Mouse (Mus musculus) MEL (cell line): ENCODE data around the gene Btaf1.

Source experiments
- CTCF ChIP-seq, 3 experiments: IDR thresholded peaks in 2 of 3; conservative IDR thresholded peaks in 1 of 3; 2 replicates each; pipeline ENCODE4 v1.5.1; 2011 to 2012; ENCODE audit warnings: low read length in 3 of 3, low read depth in 2 of 3, mild to moderate bottlenecking in 2 of 3, improper control_type of control experiment in 1 of 3, inconsistent platforms in 1 of 3, mixed read lengths in 1 of 3, moderate library complexity in 1 of 3; ENCODE audit not compliant: control insufficient read depth in 1 of 3, insufficient read depth in 1 of 3, poor library complexity in 1 of 3, severe bottlenecking in 1 of 3
- EP300 ChIP-seq, 2 experiments: IDR thresholded peaks; 2 replicates each; pipeline ENCODE4 v1.6.1; 2011; ENCODE audit warnings: improper control_type of control experiment in 2 of 2, low read length in 2 of 2, low read depth in 1 of 2, mild to moderate bottlenecking in 1 of 2
- GATA1 ChIP-seq: IDR thresholded peaks from 2 replicates; pipeline ENCODE4 v1.6.1; 2011; ENCODE audit warnings: low read depth, low read length, improper control_type of control experiment
- POLR2A ChIP-seq, 2 experiments: IDR thresholded peaks; 2 replicates each; pipeline ENCODE4 v1.6.1; 2011 to 2012; ENCODE audit warnings: low read length in 2 of 2, mild to moderate bottlenecking in 2 of 2, control low read depth in 1 of 2, improper control_type of control experiment in 1 of 2, low read depth in 1 of 2, moderate library complexity in 1 of 2; ENCODE audit not compliant: control insufficient read depth in 1 of 2, insufficient read depth in 1 of 2, poor library complexity in 1 of 2
- POLR2AphosphoS2 ChIP-seq: IDR thresholded peaks from 2 replicates; pipeline ENCODE4 v1.6.1; 2011; ENCODE audit warnings: low read length, improper control_type of control experiment
- RCOR1 ChIP-seq: IDR thresholded peaks from 2 replicates; pipeline ENCODE4 v1.6.1; 2012; ENCODE audit warnings: low read depth, mild to moderate bottlenecking, inconsistent platforms, low read length, improper control_type of control experiment
- SIN3A ChIP-seq: IDR thresholded peaks from 2 replicates; pipeline ENCODE4 v1.6.1; 2012; ENCODE audit warnings: low read length, improper control_type of control experiment, inconsistent platforms
- USF1 ChIP-seq: IDR thresholded peaks from 2 replicates; pipeline ENCODE4 v1.6.1; 2014; ENCODE audit warnings: low read depth, mild to moderate bottlenecking, inconsistent platforms, low read length, improper control_type of control experiment, moderate library complexity
- USF2 ChIP-seq, 2 experiments: IDR thresholded peaks; 2 replicates each; pipeline ENCODE4 v1.6.1; 2011 to 2012; ENCODE audit warnings: improper control_type of control experiment in 2 of 2, low read length in 2 of 2, borderline replicate concordance in 1 of 2, inconsistent platforms in 1 of 2, low read depth in 1 of 2, mild to moderate bottlenecking in 1 of 2; ENCODE audit not compliant: insufficient read depth in 1 of 2

DNA sequence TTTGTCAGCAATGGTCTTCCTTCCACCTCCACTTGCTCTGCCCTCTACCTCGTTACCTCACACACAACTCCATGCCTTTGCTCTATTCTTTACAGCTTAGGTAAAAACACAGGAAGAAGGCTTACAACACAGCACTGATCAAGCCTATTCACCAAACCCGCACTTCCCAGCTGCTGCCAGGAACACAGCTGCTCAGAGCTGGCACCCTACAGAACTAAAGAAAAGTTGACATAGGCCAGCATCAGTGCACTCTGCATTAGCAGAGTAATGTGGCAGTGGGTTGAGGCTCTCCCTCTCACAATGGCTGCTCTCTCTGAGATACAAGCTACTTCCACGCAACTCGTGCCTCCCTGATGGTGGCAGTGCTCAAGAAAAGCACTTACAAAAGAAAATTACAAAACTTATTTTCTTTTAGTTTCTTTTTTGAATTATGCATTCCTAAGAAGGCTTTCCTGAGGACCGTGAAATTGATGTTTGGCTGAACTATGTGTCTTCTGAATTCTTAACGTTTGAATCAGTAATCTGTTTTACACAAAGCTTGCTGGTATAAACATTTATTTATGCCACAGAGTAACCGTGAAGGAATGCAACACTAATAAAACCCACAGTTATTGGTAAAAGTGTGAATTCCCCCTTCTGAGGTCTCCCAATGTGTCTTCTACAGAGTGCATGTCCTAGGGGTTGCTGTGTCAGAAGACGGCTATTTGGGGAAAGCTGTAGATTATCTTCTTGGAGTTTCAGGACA lies 131.5 kb downstream of the Btaf1 start:
- no peak for TF ChIP-seq EP300 (IDR thresholded peaks at IDR 0.05; ENCODE audit: low read depth in 1 of 2, low read length in 2 of 2)
- TF ChIP-seq POLR2A (IDR thresholded peaks at IDR 0.05; ENCODE audit: control insufficient read depth in 1 of 2, insufficient read depth in 1 of 2, low read depth in 1 of 2, low read length in 2 of 2, poor library complexity in 1 of 2): no peak
- no peak for TF ChIP-seq GATA1
- TF ChIP-seq CTCF (IDR thresholded peaks at IDR 0.05 in 2 of 3, conservative IDR thresholded peaks at IDR 0.05 in 1 of 3; ENCODE audit: control insufficient read depth in 1 of 3, insufficient read depth in 1 of 3, low read depth in 2 of 3, low read length in 3 of 3, poor library complexity in 1 of 3, severe bottlenecking in 1 of 3): no peak
- TF ChIP-seq RCOR1: no peak
- no peak for TF ChIP-seq SIN3A
- no peak for TF ChIP-seq USF1
- TF ChIP-seq POLR2AphosphoS2: no peak
- TF ChIP-seq USF2 (IDR thresholded peaks at IDR 0.05; ENCODE audit: borderline replicate concordance in 1 of 2, insufficient read depth in 1 of 2, low read depth in 1 of 2, low read length in 2 of 2): no peak
